Mouse (Mus musculus) left cerebral cortex, postnatal 25 days (tissue): ENCODE measurements around the gene Rnf220. TPM values are rescaled to one million over a fixed set of nuclear protein-coding genes. Genes with fewer than 3 reads are reported as not detected.

Experiments
- DNase-seq, 2 experiments: peaks; one replicate each; pipeline ENCODE4 v3.0.0; 2022; ENCODE audit warnings: low spot score in 2 of 2, mixed read lengths in 1 of 2
- intact Hi-C: fragments of 180-260 bp; cut with DNase I; formaldehyde crosslinking; loops from one replicate; pipeline ENCODE4 v1.15.1; 2025
- total RNA-seq, 2 experiments: library from RNA; stranded (reverse); gene quantifications; 2 replicates each; pipeline ENCODE4 v1.2.3; 2021

Rnf220 gene
- total RNA-seq, 2 experiments from 2014 or later = 179 to 182 TPM

- intact Hi-C loops = no loop called here
- no peak for DNase-seq
Measured at GRCm38 (mm10) chr4:117390850-117391795, 105.7 kb downstream of the Rnf220 start.

DNA sequence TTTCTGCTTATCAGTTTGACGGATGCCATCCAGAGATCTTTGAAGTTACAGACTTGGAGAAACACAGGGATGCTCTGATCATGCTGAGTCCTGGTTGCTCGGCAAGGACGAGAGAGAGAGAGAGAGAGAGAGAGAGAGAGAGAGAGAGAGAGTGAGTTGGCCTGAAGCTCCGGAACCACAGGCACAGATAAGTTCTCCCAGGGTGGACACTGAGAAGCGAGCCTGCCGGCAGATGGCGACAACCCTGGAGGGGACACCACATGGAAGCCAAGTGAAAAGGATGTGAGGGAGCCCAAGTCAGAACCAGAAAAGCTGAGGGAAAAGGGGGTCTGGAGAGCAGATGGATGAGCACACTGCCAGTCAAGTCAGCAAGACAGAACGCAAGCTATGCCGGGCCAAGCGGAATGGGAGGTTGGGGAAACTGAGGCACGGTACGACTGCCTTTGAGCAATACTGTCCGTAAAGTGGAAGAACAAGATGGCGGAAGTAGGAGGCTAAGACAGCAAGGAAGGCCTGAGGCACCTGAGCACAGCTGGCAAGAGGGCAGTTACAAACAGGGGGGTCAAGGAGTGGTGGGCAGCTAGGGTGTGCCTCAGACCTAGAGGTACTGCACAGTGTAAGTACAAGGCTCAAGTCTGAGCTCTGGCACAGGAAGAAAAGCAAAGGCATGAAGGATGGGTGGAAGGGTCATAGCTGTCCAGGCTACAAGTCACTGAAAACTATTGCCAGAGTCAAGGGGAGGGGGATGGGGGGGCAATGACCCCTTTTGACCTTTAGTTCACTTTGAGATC, 107.4 kb downstream of the Rnf220 start:
- no peak for DNase-seq
- intact Hi-C loops = no loop called here

DNA sequence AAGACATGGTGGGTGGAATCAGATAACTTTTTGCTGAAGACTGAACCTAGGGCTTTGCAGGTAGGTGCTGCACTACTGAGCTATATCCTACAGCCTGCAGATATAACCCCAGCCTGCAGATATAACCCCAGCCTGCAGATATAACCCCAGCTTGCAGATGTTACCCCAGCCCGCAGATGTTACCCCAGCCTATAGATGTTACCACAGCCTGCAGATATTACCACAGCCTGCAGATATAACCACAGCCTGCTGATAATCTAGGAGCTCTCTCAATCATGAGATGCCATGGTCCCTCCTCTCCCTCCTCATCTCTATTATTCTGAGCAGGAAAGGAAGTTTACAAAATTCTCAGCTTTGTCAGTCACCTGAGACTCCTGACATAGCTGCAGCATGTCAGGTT, 111.6 kb downstream of the Rnf220 start:
- intact Hi-C loops = no loop called here
- DNase-seq = no peak

DNA sequence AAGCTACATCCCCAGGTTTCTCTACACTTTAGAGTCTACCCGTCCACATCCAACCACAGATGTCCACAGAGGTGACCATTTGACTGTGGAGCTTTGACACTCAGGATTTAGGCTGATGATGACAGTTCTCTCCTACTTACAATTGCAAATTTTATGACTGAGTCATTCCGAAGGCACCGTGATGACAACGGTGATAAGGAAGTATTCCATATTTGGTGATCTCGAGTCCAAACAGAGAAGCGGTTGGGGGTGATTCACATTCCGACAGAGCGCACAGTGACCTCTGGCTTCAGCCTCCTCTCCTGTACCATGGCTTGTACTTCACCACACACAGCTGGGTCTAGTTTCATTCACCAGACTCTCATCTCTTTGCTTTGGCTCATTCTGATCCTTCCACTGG, 115.0 kb downstream of the Rnf220 start:
- intact Hi-C loops = no loop called here
- no peak for DNase-seq

DNA sequence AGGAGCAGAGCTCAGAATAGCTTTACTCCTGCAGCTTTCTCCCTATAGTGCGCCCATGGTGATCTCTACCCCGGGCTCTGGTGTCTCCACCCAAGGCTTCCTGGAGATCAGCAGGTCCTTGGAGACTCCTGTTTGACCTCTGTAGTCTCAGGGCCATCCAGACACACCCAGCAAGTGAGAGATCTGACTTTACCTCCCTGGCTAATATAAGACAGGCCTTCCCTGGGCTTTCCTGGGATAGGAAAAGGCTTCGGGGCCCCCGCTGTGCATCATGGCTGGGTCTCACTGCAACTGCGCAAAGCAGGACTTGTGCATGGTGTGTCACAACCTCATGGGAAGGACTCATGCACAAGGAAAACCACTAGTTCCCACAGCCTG, 116.3 kb downstream of the Rnf220 start:
- intact Hi-C loops = no loop called here
- no peak for DNase-seq

DNA sequence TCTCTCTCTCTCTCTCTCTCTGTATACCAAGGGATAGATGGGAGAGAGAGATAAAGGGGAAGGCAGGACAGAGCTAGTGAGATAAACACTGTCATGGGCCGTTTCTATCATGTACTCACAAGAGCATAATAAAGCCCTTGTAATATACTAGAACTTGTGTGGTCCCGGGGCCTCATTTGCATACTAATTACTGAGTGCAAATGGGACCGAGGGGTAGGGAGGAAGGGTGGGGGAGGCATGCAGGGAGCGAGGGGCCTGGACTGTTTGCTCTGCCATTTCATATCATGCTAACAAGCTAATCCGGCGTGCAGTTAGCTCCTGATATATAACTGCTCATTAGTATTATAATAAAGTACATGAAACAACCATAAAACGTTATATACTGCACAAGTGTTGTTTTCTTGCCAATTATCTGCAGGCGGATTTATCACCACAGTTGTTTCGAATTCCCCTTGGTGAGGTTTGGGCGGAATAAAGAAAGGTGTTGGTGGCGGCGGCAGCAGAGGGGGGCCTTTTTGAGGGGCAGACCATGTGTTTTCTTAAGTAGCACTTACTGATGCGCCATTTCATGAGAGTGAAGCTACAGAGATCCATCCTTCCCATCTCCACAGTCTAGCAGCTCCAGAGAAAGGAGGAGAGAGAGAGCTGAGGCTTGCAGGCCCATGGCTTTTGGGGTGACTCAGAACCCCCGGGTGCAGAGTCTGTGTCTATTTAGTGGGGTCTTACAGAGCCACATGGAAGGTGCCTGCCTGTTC, 116.9 kb downstream of the Rnf220 start:
- intact Hi-C loops = no loop called here
- no peak for DNase-seq

- DNase-seq = no peak
Measured at GRCm38 (mm10) chr4:117374078-117374540, 122.7 kb downstream of the Rnf220 start.

DNA sequence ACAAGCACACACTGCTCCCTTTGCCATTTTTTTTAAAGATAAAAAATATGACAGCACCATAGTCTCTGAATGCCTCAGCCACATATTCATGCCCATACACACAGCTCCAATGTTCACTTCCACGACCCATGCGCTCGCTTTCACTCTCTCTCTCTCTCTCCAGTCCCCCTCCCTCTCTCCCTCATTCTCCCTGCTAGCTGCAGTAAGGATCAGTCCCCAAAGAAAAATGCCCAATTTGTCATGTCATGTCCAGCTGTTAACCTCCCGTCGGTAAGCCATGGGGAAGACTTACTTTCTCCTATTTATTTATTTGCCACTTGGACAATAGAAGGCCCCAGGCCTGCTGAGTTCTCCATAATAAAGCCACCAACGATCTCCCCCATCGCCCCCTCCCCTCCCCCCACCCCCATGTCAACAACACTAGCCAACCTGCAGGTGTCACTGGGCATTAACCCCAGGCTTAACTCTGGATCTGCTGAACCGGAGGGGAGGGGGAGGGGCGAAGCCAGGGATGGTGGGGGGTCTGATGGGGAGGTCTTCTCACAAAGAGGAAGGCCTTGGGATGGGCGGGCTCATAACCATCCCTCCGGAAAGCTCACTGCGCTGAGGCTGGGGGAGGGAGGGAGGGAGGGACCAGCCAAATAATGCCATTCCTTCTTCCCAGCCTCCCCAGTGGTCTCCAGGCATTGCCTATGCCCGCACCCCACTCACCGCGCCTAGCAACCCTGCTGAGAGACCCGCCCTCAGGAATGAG, 123.4 kb downstream of the Rnf220 start:
- DNase-seq = no peak

More at GRCm38 (mm10) chr4:117374078-117374540, 122.7 kb downstream of the Rnf220 start:
- intact Hi-C loops = no loop called here

GRCm38 (mm10) chr4:117371896-117372295, 125.0 kb downstream of the Rnf220 start:
- intact Hi-C loops = no loop called here
- no peak for DNase-seq

More for the DNA sequence above, 123.4 kb downstream of the Rnf220 start:
- intact Hi-C loops = no loop called here

DNA sequence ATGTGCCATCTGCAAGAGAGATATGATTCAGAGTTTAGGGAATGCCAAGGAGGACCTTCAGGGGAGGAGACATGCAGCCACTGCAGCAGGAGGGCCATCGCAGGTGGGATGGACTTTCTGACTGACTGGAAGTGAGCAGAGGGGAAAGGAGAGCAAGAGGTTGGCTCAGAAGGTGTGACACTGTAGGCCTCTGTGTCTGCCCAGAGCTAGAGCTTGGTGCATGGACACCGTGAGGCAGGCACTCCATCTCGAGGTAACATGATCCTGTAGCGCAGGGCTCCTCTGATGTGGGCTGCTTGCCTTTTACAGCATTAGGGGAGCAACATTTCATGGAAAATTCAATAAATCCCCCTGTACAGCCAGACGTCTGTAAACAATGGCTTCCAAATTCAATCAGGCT, 126.5 kb downstream of the Rnf220 start:
- intact Hi-C loops = no loop called here
- DNase-seq = no peak

GRCm38 (mm10) chr4:117369571-117369970, 127.3 kb downstream of the Rnf220 start:
- DNase-seq = no peak
- intact Hi-C loops = no loop called here

- intact Hi-C loops = no loop called here
- no peak for DNase-seq
Measured at GRCm38 (mm10) chr4:117367365-117367764, 129.5 kb downstream of the Rnf220 start.

DNA sequence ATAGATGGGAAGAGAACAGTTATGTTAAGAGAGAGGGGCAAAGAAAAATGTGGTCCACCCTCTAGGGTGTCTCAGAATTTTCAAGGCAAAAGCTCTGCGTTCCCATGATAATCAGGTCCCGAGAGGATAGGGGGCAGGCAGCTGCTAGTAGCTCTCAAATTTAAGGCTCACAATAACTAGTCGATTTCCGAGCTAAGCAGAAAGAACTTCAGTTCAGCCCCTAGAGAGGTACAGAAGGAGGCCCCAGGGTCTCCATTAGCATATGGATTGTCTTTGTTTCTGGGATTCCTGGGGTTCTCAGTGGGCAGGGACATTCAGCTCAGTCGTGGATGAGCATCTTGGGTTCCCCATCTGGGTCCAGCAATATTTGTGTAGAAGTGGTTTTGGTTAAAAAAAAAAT, 134.8 kb downstream of the Rnf220 start:
- DNase-seq = no peak
- intact Hi-C loops = no loop called here

GRCm38 (mm10) chr4:117361558-117361873, 135.3 kb downstream of the Rnf220 start:
- no peak for DNase-seq
- intact Hi-C loops = no loop called here

DNA sequence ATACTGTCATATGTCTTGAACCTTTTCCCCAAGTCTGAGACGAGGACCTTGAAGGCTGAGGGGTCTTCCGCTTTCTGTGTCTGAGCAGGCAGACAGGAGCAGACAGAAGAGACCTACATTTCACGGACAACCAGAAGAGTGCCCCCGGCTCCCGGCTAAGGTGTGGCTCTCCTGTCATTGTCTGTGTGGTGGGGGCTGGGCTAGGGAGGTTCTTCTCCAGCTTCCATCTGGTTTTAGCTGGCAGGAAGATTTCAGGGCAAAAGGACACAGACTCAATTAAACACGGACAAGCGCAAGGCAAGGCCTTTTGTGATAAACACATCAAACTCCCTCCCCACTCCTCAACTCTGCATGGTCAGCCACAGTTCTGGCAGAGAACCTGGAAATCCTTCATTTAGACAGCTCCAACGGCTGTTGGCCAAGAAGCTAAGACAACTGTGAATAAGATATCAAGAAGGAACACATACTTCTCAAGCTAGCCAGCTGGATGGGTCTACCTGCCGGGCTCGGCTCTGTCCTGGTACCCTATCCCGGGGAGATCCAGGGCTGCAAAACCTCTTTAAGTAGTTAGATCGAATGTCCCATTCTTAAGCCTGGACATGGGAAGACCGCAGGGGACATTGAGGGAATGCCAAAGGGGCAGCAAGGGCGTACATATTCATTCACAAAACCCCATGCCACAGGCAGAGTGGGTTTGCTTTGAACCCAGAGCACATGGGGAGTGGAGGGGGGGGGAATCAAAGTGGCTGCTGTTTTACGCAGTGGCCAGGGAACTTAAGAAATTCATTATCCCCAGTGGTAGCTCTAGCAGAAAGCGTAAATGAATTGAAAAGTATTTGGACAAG, 135.9 kb downstream of the Rnf220 start:
- DNase-seq = no peak
- intact Hi-C loops = no loop called here

DNA sequence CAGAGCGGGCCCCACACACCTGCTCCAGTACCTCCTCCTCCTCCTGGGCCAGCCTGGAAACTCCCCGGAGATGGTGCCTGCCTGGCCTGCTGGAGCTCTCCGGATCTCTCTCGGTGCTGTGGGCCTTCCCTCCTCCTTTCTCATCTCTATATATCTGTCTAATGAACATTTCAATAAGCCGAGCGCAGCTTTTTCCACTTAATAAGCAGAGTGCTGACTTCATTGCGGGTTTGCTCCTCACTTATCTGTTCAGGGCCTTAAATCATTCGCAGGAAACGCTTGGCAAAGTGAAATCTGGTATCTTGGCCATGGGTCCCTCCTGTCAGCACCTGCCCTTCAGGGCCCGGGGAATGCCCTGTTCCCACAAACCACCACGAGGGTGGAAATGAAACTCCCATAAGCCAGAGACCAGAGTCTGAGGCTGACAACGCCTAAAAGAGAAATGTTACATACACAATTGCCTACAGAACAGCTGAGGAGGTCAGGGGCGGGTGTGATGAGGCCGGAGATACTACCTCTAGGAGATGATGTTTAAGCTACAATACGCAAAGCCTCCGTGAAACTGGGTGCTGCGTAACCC, 137.0 kb downstream of the Rnf220 start:
- no peak for DNase-seq
- intact Hi-C loops = no loop called here

- DNase-seq = no peak
- intact Hi-C loops = no loop called here
Measured at GRCm38 (mm10) chr4:117357917-117358316, 138.9 kb downstream of the Rnf220 start.

DNA sequence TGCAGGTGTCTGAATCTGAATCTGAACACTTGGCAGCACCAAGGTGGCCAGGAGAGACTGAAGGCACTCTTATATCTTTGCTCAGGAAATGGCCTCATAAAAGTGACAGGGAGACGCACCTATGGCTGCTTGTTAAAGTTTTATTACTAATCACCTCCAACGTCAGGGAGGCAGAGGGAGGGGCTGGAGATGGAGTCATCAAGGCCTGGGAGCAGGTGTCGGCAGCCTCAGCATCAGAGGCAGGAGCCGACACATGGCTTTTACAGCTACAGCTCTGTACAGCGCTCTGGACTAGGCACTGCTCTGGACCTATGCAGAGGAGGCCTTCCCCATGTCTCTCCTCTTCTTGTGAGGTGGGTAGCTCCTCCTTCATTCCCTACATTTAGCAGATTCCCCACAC, 139.7 kb downstream of the Rnf220 start:
- intact Hi-C loops = no loop called here

More for the DNA sequence above, 139.7 kb downstream of the Rnf220 start:
- DNase-seq = no peak
